Mouse (Mus musculus): ENCODE data around the gene Nup35. TPM values are rescaled to one million over a fixed set of nuclear protein-coding genes. Genes with fewer than 3 reads are reported as not detected.

Gene Nup35
- 1 to 10 TPM; 5.4 to 6.0 TPM for total RNA-seq (2021)

DNA sequence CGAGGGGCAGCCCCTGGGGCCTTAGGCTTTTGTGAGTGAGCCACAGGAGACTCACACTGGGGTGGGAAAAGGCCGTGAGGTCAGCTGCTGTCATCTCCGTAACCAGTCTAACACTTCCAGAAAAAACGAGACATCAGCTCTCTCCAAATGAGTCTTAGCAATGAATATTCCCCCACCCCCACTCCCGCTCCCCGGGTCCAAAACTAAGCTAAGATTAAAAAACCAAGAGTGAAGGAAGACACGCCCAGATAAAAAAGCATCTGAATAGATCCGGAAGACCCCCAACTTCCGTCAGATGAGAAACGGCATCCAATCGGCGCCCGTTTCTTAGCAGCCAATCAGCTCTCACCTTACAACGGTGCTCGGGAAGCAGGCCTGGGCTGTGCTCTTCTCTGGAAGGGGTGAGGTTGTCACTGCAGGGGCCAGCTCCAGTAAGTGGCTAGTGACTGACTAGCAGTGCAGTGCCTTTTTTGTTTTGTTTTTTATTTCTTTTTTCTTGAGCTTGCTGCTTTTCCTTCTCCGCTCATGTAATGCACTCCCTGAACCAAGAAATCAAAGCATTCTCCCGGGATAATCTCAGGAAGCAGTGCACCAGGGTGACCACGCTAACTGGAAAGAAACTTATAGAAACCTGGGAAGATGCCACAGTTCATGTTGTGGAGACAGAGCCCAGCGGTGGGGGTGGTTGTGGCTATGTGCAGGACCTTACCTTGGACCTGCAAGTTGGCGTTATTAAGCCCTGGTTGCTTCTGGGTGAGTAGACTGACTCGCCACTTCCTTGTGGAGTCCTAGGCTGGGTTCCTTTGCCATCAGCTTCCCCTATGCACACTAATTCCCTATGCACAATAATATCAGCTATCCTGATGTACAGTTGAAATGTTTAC lies at the start of gene Nup35, which contains the start of gene Dusp19:
TSS of gene Nup35 (plus strand) at position 383 of the 884 bp plus-strand sequence.
TSS of gene Dusp19 (plus strand) at position 192 of the 884 bp plus-strand sequence.
- peak; percentile 95 to 98 for DNase-seq
- intact Hi-C loops (cut with DNase I), result loop anchor here (1.0 kb wide), 2 partner anchors 21 to 36 kb away; partner anchors contain the start of gene Nckap1

DNA sequence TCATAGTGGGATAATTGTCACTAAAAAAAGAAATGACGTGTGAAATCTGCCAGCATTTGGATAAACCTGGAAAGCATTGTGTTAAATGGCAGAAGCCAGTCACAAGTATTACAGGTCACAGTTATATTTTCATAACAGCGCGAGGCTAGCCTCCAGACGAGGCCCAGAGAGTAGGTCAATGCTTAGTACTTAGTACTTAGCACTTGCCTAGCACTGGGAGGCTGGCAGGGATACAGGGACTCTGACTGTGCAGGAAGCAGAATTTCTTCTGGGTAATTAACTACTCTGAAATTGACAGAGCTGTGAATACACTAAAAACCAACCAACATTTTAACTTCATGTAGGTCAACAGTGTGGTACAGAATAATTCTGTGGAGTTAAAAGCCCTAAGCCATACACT lies 49.6 kb upstream of the Nup35 start:
- no peak for DNase-seq
- intact Hi-C loops (cut with DNase I), result no loop called here

DNA sequence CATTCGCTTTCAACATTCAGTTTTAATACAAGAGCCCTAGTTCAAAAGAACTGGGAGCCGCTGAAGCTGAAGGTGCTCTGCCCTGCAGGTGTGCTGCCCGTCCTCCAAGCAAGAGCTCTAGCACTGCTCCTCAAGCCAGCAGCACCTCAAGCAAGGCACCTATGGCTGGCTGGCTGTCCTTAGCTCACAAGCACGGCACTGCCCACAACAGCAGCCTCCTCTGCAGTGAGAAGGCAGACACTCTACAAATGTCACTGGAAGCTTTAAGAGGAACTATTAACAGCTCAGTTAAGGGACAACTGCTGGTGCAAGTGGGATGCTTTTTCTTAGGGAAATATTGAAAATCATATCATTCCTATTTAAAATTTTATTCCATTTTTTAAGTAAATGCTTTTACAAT lies 46.4 kb upstream of the Nup35 start:
- DNase-seq, result no peak
- intact Hi-C loops (cut with DNase I), result no loop called here

DNA sequence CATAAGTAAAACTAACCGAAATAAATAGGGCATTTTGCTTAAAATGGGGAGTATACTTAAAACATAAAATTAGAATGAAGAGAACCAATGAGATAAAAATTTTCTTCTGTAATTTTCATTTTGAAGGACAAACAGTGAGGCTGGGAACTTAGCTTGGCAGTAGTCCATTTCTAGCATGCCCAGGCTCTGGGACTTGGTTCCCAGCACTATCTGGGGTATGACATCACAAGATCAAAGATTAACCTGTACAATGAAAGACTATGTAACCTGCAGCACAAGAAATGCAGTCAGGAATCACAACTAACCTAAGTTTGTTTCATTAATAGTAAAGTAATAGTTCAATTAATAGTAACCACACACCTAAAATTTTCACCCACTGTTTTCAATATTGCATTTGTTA lies 39.8 kb upstream of the Nup35 start:
- DNase-seq, result no peak
- intact Hi-C loops (cut with DNase I), result no loop called here

DNA sequence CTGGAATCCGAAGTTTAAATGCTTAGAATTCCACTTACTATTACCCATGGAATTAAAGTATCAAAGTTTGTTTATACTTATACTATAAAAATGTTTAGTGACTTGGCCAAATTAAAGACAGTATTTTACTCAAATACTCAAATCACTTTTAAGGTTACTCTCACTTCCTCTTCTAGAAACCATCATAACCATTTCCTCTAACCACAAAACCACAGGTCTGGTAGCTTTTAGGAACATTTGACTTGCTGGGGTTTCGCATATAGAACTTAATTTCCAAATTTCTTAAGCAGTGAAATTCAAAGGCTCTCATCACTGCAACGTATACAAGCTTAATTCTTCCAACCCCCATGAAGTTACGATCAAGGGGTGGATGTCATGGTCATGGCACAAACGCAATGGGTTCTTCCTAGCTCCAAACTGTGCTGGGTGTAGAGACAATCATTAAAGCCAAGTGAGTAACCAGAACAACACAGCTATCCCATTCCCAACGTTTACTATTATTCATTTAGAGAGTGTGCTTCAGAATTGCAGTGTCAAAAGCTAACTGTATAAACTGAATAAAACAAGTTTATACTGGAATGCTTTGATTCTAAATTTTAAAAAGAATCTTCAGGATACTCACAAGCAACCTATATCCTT lies 37.7 kb upstream of the Nup35 start:
- intact Hi-C loops (cut with DNase I), result no loop called here
- no peak for DNase-seq

DNA sequence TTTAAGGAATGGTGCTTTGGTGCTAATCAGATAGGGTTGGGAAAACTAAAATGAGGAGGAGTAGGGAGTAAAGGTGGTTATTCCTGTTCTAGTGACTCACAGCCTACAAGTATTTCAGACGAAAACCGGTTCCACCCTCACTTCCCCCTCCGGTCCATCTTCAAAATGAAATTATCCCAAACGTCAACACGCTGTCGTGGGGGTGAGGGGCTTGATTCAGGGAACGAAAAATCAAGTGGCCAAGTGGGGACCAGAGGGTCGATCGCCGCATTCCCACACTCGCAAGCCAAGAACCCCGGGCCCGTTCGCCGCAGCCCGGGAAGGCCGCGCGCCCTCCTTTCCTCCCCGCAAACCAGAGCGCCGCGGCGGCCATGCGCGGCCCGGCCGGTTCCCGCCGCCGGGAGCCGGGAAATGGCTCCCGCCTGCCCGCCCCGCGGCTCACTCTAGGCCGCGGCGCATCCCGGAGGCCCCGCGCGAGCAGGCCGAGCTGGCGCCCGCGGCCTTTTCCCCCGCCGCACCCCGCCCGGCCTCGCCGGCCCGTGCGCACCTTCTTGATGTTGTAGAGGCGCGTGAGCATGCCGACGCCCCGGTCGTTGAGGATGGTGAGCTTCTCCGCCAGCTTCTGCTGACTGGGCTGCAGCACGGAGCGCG lies 36.6 kb upstream of the Nup35 start:
- DNase-seq, result no peak
- intact Hi-C loops (cut with DNase I), result loop anchor here (2.0 kb wide), 1 partner anchor 58 kb away; no protein-coding TSS in a partner anchor

DNA sequence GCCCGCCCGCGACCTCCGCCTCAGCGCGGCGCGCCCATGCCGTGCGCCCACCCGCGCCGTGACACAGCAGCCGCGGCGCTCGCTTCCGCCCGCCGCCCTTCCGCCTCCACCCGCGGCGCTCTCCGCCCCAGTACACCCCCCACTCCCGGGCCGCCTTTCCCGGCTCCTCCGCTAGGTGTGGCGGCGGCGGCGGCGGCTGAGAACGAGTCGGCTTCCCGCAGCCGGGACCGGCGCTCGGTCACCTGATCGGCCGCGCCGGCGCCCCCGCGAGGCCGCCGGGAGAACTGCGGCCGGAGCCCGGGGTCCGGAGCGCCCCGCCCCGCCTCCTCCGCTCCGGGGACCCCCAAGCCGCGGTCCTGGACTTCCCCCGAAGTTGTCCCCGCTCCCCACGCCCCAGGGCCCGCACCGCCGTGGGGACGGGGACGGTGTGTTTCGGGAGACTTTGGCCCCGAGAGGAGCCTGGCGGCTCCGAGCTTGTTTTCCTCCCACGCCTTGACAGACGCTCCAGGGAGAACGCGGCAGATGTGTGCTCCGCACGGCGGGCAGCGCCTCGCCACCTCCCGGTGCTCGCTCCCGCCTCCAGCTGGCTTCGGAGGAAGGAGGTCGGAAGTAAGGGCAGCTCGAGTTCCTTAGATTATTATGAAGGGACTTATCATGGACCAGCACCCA lies 35.9 kb upstream of the Nup35 start, which contains the start of gene Nckap1:
TSS of gene Nckap1 (minus strand) at position 338 of the 669 bp plus-strand sequence.
- DNase-seq, result peak; percentile 87 to 92
- intact Hi-C loops (cut with DNase I), result loop anchor here (1.0 to 2.0 kb wide), 2 partner anchors 36 to 58 kb away; partner anchors contain the start of genes Dusp19 and Nup35

DNA sequence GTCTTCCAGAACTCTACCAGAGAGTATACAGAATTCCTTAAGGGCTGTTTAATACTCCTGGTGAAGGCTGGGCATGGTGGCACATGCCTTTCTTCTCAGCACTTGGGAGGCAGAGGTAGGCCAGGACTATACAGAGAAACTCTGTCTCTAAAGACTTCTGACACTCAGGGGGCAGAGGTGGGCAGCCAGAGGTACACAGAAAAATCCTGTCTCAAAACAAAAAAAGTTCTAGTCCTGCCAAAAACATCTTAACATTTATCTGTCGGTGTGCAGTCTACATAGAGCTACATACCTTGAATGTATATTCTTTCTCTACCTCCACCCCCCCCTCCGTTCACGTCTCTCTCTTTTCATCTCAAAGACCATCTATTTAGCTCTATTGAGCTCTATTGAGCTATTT lies 34.7 kb upstream of the Nup35 start:
- intact Hi-C loops (cut with DNase I), result no loop called here
- DNase-seq, result no peak

DNA sequence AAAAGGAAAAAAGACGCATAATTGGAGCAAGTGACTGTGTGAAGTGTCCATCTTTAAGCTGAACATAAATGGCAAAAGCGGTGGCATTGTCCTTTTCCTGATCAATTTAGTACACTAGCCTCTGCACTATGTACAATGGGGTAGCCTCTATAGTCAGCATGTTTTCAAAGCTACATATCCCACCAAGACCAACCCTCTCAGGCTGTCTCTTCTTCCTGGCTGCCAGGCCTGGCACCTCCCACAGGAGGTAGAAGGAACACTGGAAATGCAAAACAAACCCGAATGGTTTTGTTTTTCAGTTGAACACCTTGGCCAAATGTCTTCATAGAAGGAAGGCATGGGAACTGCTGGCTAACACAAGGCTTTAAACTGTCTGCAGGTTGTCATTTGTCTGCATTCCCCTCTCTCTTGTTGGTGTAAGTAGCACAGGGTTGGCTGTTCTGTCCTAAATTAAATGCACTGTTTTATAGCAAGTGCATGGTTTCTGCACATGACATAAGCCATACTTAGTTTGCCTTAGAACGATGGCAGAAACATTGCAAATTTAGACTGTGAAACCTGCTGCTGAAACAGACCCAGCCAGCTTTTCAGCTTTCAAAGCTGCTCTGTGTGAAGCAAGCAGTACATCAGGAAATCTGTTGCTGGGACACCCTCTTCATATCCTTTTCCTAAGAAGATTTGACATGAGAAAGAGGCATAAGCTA lies 22.7 kb upstream of the Nup35 start:
- intact Hi-C loops (cut with DNase I), result no loop called here
- DNase-seq, result no peak

DNA sequence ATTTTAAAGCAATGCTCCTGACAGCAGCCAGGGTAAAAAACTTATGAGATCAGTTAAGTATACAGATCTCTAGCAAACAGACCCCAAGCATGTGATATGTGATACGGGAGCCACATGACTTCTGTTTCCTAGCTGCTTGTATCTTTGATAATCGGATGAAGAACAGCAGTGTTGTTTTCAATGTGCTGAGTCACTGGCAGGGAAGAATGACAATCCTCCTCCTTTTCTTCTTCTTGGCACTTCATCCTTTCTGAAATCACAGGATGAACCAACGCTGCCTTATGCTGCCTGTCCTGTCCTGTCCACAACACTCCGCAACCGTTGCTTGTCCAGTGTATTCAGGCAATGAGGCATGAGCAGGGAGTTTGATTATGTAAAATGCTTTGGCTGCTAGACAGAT lies 20.1 kb upstream of the Nup35 start:
- intact Hi-C loops (cut with DNase I), result no loop called here
- no peak for DNase-seq

DNA sequence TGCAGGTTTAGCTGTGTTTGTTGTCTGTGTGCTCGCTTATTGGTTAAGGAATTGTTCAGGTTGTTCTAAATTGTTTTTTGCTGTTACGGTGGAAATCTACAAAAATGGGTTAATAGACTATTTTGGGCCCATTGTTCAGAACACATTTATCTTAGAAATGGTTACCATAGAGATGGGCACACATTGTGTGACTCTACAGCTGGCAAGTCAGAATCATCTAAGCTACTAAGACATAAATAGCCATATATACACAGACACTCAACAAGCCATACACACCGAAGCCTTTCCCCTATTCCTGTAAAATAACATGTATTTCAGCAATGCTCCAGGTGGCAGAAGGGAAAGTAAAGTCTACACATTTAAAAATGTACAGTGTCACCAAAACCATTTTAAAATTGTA lies 17.2 kb upstream of the Nup35 start:
- no peak for DNase-seq
- intact Hi-C loops (cut with DNase I), result no loop called here

DNA sequence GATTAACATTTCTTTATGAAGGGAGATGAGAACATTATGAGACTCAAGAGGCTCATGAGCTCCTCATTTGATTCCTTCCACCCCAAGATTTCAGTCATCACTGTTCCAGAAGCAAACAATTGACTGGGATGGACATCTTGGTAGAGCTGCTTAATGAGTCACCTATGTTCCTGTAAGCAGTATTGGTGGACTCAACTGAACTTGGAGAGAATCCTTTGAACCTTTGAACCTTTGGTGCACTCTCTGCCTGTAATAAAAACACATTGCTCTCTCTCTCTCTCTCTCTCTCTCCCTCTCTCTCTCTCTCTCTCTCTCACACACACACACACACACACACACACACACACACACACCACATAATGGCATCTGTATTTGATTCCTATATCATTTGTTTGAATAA lies 16.4 kb upstream of the Nup35 start:
- intact Hi-C loops (cut with DNase I), result no loop called here

DNA sequence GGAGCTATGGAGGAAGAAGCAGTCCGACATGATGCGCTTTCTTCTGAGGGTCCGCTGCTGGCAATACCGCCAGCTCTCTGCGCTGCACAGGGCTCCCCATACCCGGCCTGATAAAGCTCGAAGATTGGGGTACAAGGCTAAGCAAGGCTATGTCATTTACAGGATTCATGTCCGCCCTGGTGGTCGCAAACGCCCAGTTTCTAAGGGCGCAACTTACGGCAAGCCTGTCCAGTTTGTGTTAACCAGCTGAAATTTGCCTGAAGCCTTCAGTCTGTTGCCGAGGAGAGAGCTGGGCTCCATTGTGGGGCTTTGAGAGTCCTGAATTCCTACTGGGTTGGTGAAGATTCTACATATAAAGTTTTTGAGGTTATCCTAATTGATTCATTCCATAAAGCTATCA lies 14.3 kb upstream of the Nup35 start:
- DNase-seq, result no peak
- intact Hi-C loops (cut with DNase I), result no loop called here

More for the DNA sequence above, 16.4 kb upstream of the Nup35 start:
- no peak for DNase-seq

DNA sequence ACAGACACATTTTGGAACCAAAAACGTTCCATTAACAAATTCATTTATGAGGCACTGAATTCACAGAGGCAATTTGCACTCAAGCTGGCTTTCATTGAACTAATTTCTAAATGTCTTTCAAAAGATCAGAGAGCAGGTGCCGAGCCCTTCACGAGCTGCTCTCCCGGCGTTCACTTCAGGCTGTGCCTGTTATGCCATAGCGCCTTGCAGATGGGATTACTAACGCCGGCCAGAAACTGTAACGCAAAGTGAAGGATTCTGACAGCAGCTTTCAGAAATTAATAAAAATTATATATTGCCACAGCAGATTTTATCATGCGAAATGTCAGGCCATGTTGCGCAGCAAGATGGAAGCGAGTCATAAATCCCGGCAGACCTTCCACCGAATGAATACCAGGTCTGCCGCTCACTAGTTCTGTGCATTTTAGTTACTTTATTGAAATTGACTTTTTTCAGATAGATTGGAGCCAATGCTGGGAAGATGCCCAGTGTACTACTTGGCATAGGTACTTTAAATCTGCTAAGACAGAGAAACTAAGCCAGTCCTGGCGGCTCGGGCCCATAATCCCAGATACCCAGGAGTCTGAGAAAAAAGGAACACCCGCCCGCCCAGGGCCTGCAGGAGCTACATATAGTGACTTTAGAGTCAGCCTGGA lies 13.1 kb upstream of the Nup35 start:
- intact Hi-C loops (cut with DNase I), result no loop called here
- DNase-seq, result no peak

DNA sequence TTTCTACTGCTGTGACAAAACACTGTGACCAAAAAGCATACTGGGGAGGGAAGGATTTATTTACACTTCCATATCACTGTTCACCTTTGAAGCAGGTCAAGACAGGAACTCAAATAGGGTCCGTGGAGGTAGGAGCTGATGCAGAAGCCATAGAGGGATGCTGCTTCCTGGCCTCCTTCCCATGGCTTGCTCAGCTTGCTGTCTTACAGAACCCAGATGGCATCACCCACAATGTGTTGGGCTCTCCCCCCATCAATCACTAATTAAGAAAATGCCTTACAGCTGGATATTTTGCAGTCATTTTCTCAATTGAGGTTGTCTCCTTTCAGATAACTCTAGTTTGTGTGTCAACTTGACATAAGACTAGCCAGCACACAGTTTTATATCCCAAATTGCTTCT lies 4.8 kb upstream of the Nup35 start:
- intact Hi-C loops (cut with DNase I), result no loop called here
- no peak for DNase-seq

DNA sequence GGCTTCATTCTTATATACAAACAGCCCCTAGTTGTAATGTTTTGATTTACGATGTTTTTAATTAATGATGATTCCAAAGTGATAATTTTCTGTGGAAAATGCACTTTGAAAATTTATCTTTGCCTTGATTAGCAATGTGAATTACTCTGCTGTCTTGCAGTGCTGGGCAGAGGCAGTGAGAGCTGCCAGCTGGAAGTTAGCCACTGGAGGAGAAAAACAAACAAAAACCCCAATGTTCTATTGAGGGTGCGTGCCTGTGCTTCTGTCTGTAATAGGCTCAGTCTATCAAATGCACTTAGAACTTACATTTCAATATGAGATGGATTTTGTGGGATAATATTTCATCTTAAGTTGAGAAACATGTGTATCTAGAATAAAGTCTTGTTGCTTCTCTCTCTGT lies 4.2 kb upstream of the Nup35 start:
- intact Hi-C loops (cut with DNase I), result no loop called here
- no peak for DNase-seq

DNA sequence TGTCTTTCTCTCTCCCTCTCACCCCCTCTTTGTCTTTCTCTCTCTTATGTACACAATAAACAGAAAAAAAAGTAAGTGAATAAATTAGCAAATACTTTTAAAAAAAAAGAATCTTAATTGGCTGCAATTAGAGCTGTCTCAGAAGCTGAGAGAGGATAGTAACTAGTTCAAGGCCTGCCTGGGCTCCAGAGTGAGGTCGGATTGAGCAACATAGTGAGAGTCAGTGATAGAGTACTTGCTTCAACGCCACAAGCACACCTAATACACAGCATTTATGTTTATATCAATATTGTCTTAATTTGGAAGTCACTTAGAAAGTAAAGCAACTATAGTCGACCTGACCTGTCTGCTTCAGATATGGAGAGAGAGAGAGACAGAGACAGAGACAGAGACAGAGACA lies 2.0 kb downstream of the Nup35 start:
- DNase-seq, result no peak
- intact Hi-C loops (cut with DNase I), result no loop called here

DNA sequence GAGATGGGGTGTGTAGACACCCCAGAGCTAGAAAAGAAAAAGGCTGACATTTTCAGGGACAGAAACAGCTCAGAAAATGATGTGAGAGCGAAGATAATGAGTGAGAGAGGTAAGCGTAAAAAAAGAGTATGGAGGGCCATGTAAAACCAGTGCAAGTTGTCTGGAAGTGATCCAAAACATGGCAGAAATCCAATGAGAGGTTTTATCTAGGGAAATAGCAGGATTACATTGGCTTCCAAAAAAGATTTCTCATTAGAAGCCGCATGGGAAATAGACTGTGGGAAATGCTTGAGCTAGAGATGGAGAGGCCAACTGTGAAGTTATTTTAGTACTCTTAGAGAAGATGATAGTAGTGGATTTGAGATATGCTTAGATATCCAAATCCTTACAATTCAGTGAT lies 4.9 kb downstream of the Nup35 start:
- no peak for DNase-seq
- intact Hi-C loops (cut with DNase I), result no loop called here

DNA sequence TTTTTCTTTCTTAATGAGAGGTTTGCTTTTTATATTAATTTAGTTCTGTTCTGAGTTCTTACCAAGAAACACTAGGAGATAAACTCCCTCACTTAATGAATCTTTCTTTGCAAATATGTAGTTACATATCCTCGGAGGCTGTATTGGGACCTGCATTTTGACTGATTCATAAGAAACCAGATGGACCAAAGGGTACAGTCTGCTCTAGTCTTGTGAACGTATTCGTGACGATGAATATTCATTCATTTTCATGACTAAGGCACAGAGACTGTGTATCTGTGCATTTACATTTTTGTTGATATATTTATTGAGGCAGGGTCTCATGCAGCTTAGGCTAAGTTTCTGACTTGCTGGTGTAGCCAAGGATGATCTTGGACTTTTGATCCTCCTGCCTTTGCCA lies 7.5 kb downstream of the Nup35 start:
- intact Hi-C loops (cut with DNase I), result no loop called here
- DNase-seq, result no peak
